22 mouse cellular contexts compared by ENCODE assay signal in the genomic region with DNA sequence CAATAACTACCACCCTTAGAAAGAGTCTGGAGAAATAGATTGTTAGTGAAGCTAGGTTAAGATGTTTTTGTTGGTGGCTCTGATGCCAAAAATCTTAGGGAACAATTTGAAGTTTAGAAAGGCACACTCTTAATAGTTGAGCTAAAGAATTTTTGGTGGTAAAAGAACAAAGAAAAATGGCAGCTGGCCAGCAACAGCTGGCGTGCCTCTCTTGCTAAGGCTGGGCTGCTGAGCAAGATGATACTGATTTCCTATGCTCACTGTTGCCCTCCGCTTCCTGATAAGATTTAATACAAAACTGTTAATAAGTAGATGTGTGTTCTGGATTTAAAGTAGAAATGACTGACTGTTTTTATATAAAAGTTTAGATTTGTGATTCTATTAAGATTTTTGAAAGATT. TPM values are rescaled to one million over a fixed set of nuclear protein-coding genes. Genes with fewer than 3 reads are reported as not detected.
DNase-seq lines count a peak whose midpoint lies in the region; ATAC-seq and TF ChIP-seq lines count a peak whose summit lies in the region.
"Had no signal": no experiment of that assay in that cellular context is flagged by ENCODE, and none has a peak within 500 bp of the region (broad histone marks: within the 10 kb centered on the region; RNA-seq: fewer than 3 reads in every experiment).

No protein-coding gene starts in this region.

- DNase-seq in kidney, postnatal 10 days: peak; percentile 68
- peak; percentile 73 for DNase-seq in limb, embryonic 14.5 days (ENCODE audit: low spot score)
- DNase-seq in limb, embryonic 10.5 days (ENCODE audit: low spot score): no peak
- peak; percentile 47 for DNase-seq in lung, postnatal 10 days
- DNase-seq in lung, postnatal 36 days: no peak
- no peak for DNase-seq in MN1 (ENCODE audit: low spot score)
- DNase-seq: adrenal gland, postnatal 10 days; cerebellum, adult 11 months; cerebellum, adult 8-10 months; cerebellum, postnatal 14 days; embryo, embryonic 11 days; gastrocnemius, postnatal 10 days; heart, adult 18-20 months; heart, postnatal 10 days; heart, postnatal 4 days had no signal

- TF ChIP-seq POLR2A in limb, embryonic 14.5 days (IDR thresholded peaks at IDR 0.05; ENCODE audit: borderline replicate concordance, extremely low read depth, insufficient read depth, insufficient read length): no peak

- no peak overlapping the region for H3K27ac ChIP-seq in kidney, embryonic 14.5 days (ENCODE audit: low read depth, low read length)
- H3K27ac ChIP-seq in limb, embryonic 14.5 days (replicated peaks; ENCODE audit: low read depth, low read length): no peak overlapping the region
- no peak overlapping the region for H3K27ac ChIP-seq in limb, embryonic 10.5 days
- H3K27ac ChIP-seq: embryonic facial prominence, embryonic 12.5 days; forebrain, embryonic 12.5 days; heart, embryonic 10.5 days; hindbrain, embryonic 12.5 days had no signal

- no peaks in the 10 kb centered on the region for H3K4me1 ChIP-seq in kidney, embryonic 14.5 days (ENCODE audit: control insufficient read depth, insufficient read depth, low read length)
- no peaks in the 10 kb centered on the region for H3K4me1 ChIP-seq in limb, embryonic 14.5 days (ENCODE audit: control insufficient read depth, insufficient read depth, low read length)
- no peaks in the 10 kb centered on the region for H3K4me1 ChIP-seq in limb, embryonic 10.5 days
- H3K4me1 ChIP-seq: embryonic facial prominence, embryonic 12.5 days; forebrain, embryonic 12.5 days; heart, embryonic 10.5 days; hindbrain, embryonic 12.5 days had no signal

- no peak overlapping the region for H3K4me3 ChIP-seq in kidney, embryonic 14.5 days (ENCODE audit: low read length)
- H3K4me3 ChIP-seq in limb, embryonic 14.5 days (replicated peaks; ENCODE audit: low read length): no peak overlapping the region
- no peak overlapping the region for H3K4me3 ChIP-seq in limb, embryonic 10.5 days
- H3K4me3 ChIP-seq: embryonic facial prominence, embryonic 12.5 days; forebrain, embryonic 12.5 days; heart, embryonic 10.5 days; hindbrain, embryonic 12.5 days had no signal

- WGBS in kidney, embryonic 14.5 days: 53% methylated on average over 2 of the region's 2 CpGs
- 64% methylated on average over 2 of the region's 2 CpGs for WGBS in limb, embryonic 14.5 days
- 93% methylated on average over 2 of the region's 2 CpGs for WGBS in limb, embryonic 10.5 days

- H3K4me2 ChIP-seq in kidney, embryonic 14.5 days (replicated peaks; ENCODE audit: low read depth, low read length): no peak overlapping the region
- H3K4me2 ChIP-seq in limb, embryonic 14.5 days (replicated peaks; ENCODE audit: low read depth, low read length, severe bottlenecking): no peak overlapping the region
- H3K4me2 ChIP-seq: embryonic facial prominence, embryonic 12.5 days; forebrain, embryonic 12.5 days; hindbrain, embryonic 12.5 days had no signal

- no peaks in the 10 kb centered on the region for H3K9me3 ChIP-seq in kidney, embryonic 14.5 days (ENCODE audit: control insufficient read depth, low read length)
- no peaks in the 10 kb centered on the region for H3K9me3 ChIP-seq in limb, embryonic 14.5 days (ENCODE audit: control insufficient read depth, low read length)
- no peaks in the 10 kb centered on the region for H3K9me3 ChIP-seq in limb, embryonic 10.5 days (replicated peaks)
- H3K9me3 ChIP-seq: embryonic facial prominence, embryonic 12.5 days; forebrain, embryonic 12.5 days; heart, embryonic 10.5 days; hindbrain, embryonic 12.5 days had no signal

- no peaks in the 10 kb centered on the region for H3K27me3 ChIP-seq in kidney, embryonic 14.5 days (ENCODE audit: control insufficient read depth, insufficient read depth, low read length)
- H3K27me3 ChIP-seq in limb, embryonic 14.5 days (ENCODE audit: control insufficient read depth, insufficient read depth, low read length): no peaks in the 10 kb centered on the region
- H3K27me3 ChIP-seq in limb, embryonic 10.5 days (ENCODE audit: low read depth, poor library complexity, severe bottlenecking): no peaks in the 10 kb centered on the region
- H3K27me3 ChIP-seq: CH12.LX; embryonic facial prominence, embryonic 12.5 days; forebrain, embryonic 12.5 days; hindbrain, embryonic 12.5 days had no signal

- H3K9ac ChIP-seq in kidney, embryonic 14.5 days (ENCODE audit: low read depth, low read length): no peak overlapping the region
- H3K9ac ChIP-seq in limb, embryonic 14.5 days (ENCODE audit: low read depth, low read length, severe bottlenecking): no peak overlapping the region
- H3K9ac ChIP-seq: embryonic facial prominence, embryonic 12.5 days; forebrain, embryonic 12.5 days; hindbrain, embryonic 12.5 days had no signal

- peaks cover 22% of the 10 kb centered on the region for H3K36me3 ChIP-seq in kidney, embryonic 14.5 days (ENCODE audit: control insufficient read depth, insufficient read depth, low read length)
- H3K36me3 ChIP-seq in limb, embryonic 14.5 days (ENCODE audit: control insufficient read depth, insufficient read depth, low read length): peaks cover 36% of the 10 kb centered on the region
- peaks cover 28% of the 10 kb centered on the region for H3K36me3 ChIP-seq in limb, embryonic 10.5 days

- no peak for ATAC-seq in kidney, embryonic 14.5 days (ENCODE audit: low FRiP score, low TSS enrichment)
- ATAC-seq in limb, embryonic 14.5 days (ENCODE audit: low FRiP score, low read depth): no peak
- ATAC-seq: forebrain, embryonic 16.5 days had no signal

RNA-seq across cellular contexts. Expression of gene Adprhl1, which starts 13.6 kb away (rescaled TPM):
- polyA plus RNA-seq in kidney, embryonic 14.5 days (2014; fragmentation: Nextera tagmentation; extraction: Ambion mirVana): not detected in 2 replicates
- 3.2 and 4.1 TPM in 2 replicates for polyA plus RNA-seq in limb, embryonic 14.5 days (2012; rRNA removed)
- 4.3 and 5.0 TPM in 2 replicates for polyA plus RNA-seq in limb, embryonic 14.5 days (2014; fragmentation: Nextera tagmentation; extraction: Ambion mirVana)
- 0.14 TPM in 1 of 2 replicates, not detected in the other for polyA plus RNA-seq in limb, embryonic 10.5 days (2016; fragmentation: Nextera tagmentation; extraction: Ambion mirVana)
- polyA plus RNA-seq: forebrain, embryonic 12.5 days; forebrain, embryonic 16.5 days had no signal

RNA-seq across cellular contexts. Expression of gene Dcun1d2, which starts 20.4 kb away (rescaled TPM):
- polyA plus RNA-seq in kidney, embryonic 14.5 days (2014; fragmentation: Nextera tagmentation; extraction: Ambion mirVana): 17.4 and 26.4 TPM in 2 replicates
- polyA plus RNA-seq in limb, embryonic 14.5 days (2012; rRNA removed): 32.5 and 35.6 TPM in 2 replicates
- 30.5 and 32.6 TPM in 2 replicates for polyA plus RNA-seq in limb, embryonic 14.5 days (2014; fragmentation: Nextera tagmentation; extraction: Ambion mirVana)
- 19.9 and 23.3 TPM in 2 replicates for polyA plus RNA-seq in limb, embryonic 10.5 days (2016; fragmentation: Nextera tagmentation; extraction: Ambion mirVana)

RNA-seq across cellular contexts. Expression of gene Tmco3, which starts 20.4 kb away (rescaled TPM):
- polyA plus RNA-seq in kidney, embryonic 14.5 days (2014; fragmentation: Nextera tagmentation; extraction: Ambion mirVana): 28.4 and 40.5 TPM in 2 replicates
- 39.4 and 43.6 TPM in 2 replicates for polyA plus RNA-seq in limb, embryonic 14.5 days (2012; rRNA removed)
- polyA plus RNA-seq in limb, embryonic 14.5 days (2014; fragmentation: Nextera tagmentation; extraction: Ambion mirVana): 47.0 and 50.6 TPM in 2 replicates
- polyA plus RNA-seq in limb, embryonic 10.5 days (2016; fragmentation: Nextera tagmentation; extraction: Ambion mirVana): 32.1 and 37.5 TPM in 2 replicates

Comparison
In these comparisons a context has a peak if more than half of its experiments do, and no peak if none do; other contexts are left out.
1. DNase-seq: peak in kidney, postnatal 10 days (single experiment), limb, embryonic 14.5 days (single experiment) and lung, postnatal 10 days (single experiment); none in limb, embryonic 10.5 days (single experiment), lung, postnatal 36 days (single experiment) and MN1 (single experiment).